Mouse (Mus musculus): ENCODE measurements around the gene Ace.

- no peak for TF ChIP-seq CEBPB (IDR thresholded peaks at IDR 0.05; ENCODE audit: low read depth)
- no peak for TF ChIP-seq CTCF (IDR thresholded peaks at IDR 0.05; ENCODE audit: control insufficient read depth, insufficient read depth, insufficient read length)
- TF ChIP-seq MYOG (IDR thresholded peaks at IDR 0.05; ENCODE audit: control insufficient read depth, extremely low read depth, insufficient read length): no peak
Measured at GRCm38 (mm10) chr11:105928171-105928570, 39.6 kb upstream of the Ace start.
